Mouse (Mus musculus) stomach, embryonic 14.5 days (tissue): ENCODE measurements at regions not wholly inside any gene's neighbourhood (a gene's known extent, or its start where the extent isn't known, plus 50 kb on each side); places are given as distances from the start of the nearest gene placed in this dataset.

ENCODE experiments used
- ATAC-seq: fragments of 200-750 bp; cut with Nextera tagmentation; 2 replicates; pipeline ENCODE4 v1.8.0; 2017; ENCODE audit warnings: low read depth, moderate TSS enrichment; ENCODE audit not compliant: insufficient number of reproducible peaks, insufficient read depth, low FRiP score
- H3K27ac ChIP-seq: fragments of 300-500 bp; sonication (generic); 2 replicates; pipeline ENCODE4 v1.5.1; 2014; ENCODE audit warnings: mild to moderate bottlenecking, low read length, moderate library complexity, mixed read lengths
- H3K27me3 ChIP-seq: fragments of 300-500 bp; sonication (generic); 2 replicates; pipeline ENCODE4 v1.6.1; 2014; ENCODE audit warnings: low read length, control low read depth, mixed read lengths; ENCODE audit not compliant: control insufficient read depth, insufficient read depth
- H3K36me3 ChIP-seq: fragments of 300-500 bp; sonication (generic); 2 replicates; pipeline ENCODE4 v1.6.1; 2014; ENCODE audit warnings: mild to moderate bottlenecking, control low read depth, low read length, moderate library complexity, mixed read lengths; ENCODE audit not compliant: control insufficient read depth, insufficient read depth
- H3K4me1 ChIP-seq: fragments of 300-500 bp; sonication (generic); 2 replicates; pipeline ENCODE4 v1.6.1; 2014; ENCODE audit warnings: low read length, control low read depth, mixed read lengths; ENCODE audit not compliant: control insufficient read depth, insufficient read depth
- H3K4me2 ChIP-seq: fragments of 300-500 bp; sonication (generic); replicated peaks from 2 replicates; pipeline ENCODE4 v1.6.1; 2014; ENCODE audit warnings: low read depth, low read length, control low read depth
- H3K4me3 ChIP-seq: fragments of 300-500 bp; sonication (generic); 2 replicates; pipeline ENCODE4 v1.5.1; 2014; ENCODE audit warnings: low read depth, low read length, control low read depth
- H3K9ac ChIP-seq: fragments of 300-500 bp; sonication (generic); replicated peaks from 2 replicates; pipeline ENCODE4 v1.6.1; 2014; ENCODE audit warnings: low read depth, mild to moderate bottlenecking, control low read depth, low read length, moderate library complexity, mixed read lengths
- H3K9me3 ChIP-seq: fragments of 300-500 bp; sonication (generic); 2 replicates; pipeline ENCODE4 v1.6.1; 2016; ENCODE audit warnings: low read depth, low read length, control low read depth; ENCODE audit not compliant: control insufficient read depth
- WGBS: fragments of 180-500 bp; shearing (Covaris S2); extraction: QIAGEN DNeasy Blood & Tissue Kit; methylation state at CpG from one replicate; pipeline ENCODE4 v1.1.7; 2014; 5-methylcytosine and 5-hydroxymethylcytosine counted together

DNA sequence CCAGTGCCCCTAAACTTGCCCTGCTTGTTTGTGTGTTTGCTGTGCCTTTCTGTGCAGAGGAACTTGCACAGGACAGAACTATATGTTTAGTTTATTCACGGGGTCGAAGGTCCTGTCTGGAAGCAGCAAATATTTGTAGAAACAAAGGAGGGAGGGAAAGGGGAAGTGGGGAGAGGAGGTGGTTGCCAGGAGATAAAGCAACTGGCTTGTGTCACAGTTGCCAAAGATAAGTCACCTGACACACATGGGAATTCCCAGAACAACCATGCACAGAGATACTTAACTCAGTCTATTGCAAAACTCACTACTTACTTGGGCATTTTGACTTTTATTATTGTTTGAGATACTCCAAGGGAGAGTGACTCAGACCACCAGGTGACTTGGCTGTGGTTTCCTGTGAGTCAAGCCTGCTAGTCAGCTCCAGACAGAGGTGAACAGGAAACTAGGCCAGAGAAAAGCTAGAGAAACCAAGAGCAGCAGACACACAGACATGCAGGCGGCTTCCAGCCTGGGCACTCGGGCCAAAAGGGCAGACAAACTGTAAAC lies 152.5 kb upstream of the Ctnnb1 start:
- no peak overlapping the region for H3K4me3 ChIP-seq
- no peaks in the 10 kb centered on the region for H3K9me3 ChIP-seq
- no peak overlapping the region for H3K9ac ChIP-seq
- peaks cover 21% of the 10 kb centered on the region for H3K4me1 ChIP-seq
- WGBS: 33% methylated on average over 4 of the region's 4 CpGs
- no peaks in the 10 kb centered on the region for H3K36me3 ChIP-seq
- no peak overlapping the region for H3K4me2 ChIP-seq
- peak overlapping the region; percentile 35 for H3K27ac ChIP-seq
- ATAC-seq: peak; percentile 60
- H3K27me3 ChIP-seq: no peaks in the 10 kb centered on the region

DNA sequence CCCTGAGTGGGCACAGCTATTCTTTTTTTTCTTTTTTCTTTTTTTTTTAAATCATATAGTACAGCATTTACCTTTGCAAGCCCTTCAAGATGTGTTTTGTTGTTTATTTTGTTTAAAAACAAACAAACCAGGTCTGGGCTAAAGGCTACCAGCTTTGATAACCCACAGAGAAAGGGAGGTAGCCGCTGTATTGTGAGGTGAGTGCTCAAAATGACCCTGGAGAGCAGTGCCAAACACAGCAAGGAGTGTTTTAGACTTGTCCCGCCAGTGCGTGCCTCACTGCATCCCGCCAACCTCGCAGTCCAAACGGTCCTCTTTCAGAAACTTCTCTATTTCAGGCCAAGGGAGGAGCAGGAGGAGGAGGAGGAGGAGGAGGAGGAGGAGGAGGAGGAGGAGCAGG lies 152.0 kb upstream of the Ctnnb1 start:
- Histone ChIP-seq H3K27ac (peak overlapping the region; percentile 35; the same call in 1 of the 2 replicates), H3K4me2 (no peak overlapping the region), H3K27me3 (no peaks in the 10 kb centered on the region), H3K9ac (no peak overlapping the region), H3K9me3 (no peaks in the 10 kb centered on the region), H3K4me1 (peaks cover 16% of the 10 kb centered on the region), H3K36me3 (no peaks in the 10 kb centered on the region), H3K4me3 (no peak overlapping the region)
- WGBS: 52% methylated on average over 6 of the region's 6 CpGs
- ATAC-seq: no peak

DNA sequence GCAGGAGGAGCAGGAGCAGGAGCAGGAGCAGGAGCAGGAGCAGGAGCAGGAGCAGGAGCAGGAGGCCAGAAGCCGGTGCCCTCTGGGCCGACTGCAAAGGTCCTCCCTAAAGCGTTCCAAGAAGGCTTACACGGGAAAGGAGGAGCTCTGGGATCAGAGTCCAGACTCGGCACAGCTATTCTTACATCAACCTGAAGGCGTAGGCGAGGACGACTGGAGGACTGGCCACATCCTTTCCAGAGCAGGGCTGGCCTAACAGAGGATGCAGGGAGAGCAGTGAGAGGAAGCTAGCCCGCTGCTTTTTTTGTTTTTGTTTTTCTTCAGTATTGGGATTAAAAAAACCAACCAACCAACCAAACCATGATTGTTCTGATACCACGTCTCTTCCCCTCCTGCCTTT lies 151.5 kb upstream of the Ctnnb1 start:
- no peaks in the 10 kb centered on the region for H3K36me3 ChIP-seq
- H3K27me3 ChIP-seq: no peaks in the 10 kb centered on the region
- WGBS: 72% methylated on average over 10 of the region's 10 CpGs
- no peak for ATAC-seq
- H3K4me1 ChIP-seq: peaks cover 16% of the 10 kb centered on the region
- H3K27ac ChIP-seq: no peak overlapping the region; the same call in 1 of the 2 replicates
- no peaks in the 10 kb centered on the region for H3K9me3 ChIP-seq
- no peak overlapping the region for H3K4me3 ChIP-seq
- H3K9ac ChIP-seq: no peak overlapping the region
- no peak overlapping the region for H3K4me2 ChIP-seq

DNA sequence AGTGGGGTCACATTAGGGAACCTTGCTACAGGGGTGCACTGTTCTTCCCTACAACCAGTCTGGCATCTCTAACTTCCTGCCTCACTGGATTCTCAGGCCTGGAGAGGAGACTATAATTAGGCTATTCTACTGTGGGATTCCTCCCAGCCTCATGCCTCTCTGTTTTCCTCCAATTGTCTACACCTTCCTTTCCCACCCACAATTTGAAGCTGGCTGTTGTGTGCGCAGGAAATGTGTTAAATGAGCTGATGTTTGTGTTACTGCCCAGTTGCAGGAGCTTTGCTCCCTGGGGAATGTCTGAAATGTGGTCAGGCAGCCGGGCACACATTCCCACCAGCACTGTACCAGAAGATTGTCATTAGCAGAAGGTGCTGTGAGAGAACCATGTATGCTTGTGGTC lies 150.6 kb upstream of the Ctnnb1 start:
- H3K4me1 ChIP-seq: peaks cover 14% of the 10 kb centered on the region
- no peak overlapping the region for H3K9ac ChIP-seq
- no peaks in the 10 kb centered on the region for H3K9me3 ChIP-seq
- 41% methylated on average over 2 of the region's 2 CpGs for whole genome bisulfite sequencing
- no peaks in the 10 kb centered on the region for H3K36me3 ChIP-seq
- H3K27me3 ChIP-seq: no peaks in the 10 kb centered on the region
- H3K4me3 ChIP-seq: no peak overlapping the region
- ATAC-seq: no peak
- no peak overlapping the region for H3K4me2 ChIP-seq
- H3K27ac ChIP-seq: peak overlapping the region; percentile 27; the same call in 1 of the 2 replicates

DNA sequence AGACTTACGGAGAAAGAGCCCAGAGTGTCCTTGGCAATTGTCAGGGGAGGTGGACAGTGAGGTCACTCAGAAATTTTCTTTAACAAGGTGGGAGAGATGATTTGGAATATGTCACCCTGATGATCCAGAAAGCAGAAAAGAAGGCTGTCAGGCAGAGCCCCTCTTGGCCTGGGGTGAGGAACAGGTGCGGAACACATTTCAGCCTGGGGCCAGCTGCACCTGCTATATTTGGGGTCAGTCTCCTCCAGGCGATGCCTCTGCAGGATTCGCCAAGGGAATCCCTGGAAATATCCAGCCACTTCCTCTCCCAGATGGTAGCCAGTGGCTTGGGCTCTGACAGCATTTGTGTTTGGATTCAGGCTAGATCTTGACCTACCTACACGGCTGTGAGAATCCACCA lies 134.8 kb upstream of the Ctnnb1 start:
- ATAC-seq: no peak
- H3K9ac ChIP-seq: no peak overlapping the region
- peaks cover 4% of the 10 kb centered on the region; the same call in 1 of the 2 replicates for H3K4me1 ChIP-seq
- H3K4me2 ChIP-seq: no peak overlapping the region
- H3K27me3 ChIP-seq: no peaks in the 10 kb centered on the region
- WGBS: 78% methylated on average over 5 of the region's 5 CpGs
- H3K27ac ChIP-seq: no peak overlapping the region
- peaks cover 11% of the 10 kb centered on the region; the same call in 1 of the 2 replicates for H3K9me3 ChIP-seq
- H3K4me3 ChIP-seq: no peak overlapping the region
- no peaks in the 10 kb centered on the region for H3K36me3 ChIP-seq

DNA sequence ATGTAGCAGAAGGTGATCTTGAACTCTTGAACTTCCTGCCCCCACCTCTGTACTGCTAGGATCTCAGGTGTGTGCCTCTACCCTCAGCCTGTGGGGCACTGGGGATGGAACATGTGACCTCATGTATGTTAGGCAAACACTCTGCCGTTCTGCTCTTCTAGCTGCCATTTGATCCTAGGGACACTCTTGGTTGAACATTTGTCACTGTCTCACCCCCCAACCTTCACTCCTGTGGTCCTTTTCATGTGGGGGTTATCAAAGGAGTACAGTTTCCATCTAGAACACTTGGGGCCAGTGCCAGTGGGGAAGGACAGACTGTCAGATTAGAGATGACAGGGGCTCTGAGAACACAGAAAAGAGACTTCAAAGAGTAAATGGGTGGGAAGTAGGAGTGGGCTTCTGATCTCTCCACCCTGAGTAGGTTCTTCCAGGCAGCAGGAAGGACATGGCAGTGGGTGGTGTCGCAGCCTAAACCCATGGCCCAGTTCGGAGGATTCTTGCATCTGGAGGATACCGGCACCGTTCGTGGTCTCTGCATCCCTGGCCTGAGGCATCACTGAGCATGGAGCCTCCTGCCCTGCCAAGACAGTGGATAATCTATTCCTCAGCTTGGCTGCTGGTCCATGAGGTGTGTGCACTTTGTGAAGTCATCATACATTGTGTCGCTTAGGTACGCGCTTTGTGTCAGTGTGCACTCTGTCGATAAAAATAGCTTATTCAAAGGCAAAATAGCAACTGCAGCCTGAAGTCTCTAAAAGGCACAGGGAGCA lies 132.7 kb upstream of the Ctnnb1 start:
- no peak for ATAC-seq

DNA sequence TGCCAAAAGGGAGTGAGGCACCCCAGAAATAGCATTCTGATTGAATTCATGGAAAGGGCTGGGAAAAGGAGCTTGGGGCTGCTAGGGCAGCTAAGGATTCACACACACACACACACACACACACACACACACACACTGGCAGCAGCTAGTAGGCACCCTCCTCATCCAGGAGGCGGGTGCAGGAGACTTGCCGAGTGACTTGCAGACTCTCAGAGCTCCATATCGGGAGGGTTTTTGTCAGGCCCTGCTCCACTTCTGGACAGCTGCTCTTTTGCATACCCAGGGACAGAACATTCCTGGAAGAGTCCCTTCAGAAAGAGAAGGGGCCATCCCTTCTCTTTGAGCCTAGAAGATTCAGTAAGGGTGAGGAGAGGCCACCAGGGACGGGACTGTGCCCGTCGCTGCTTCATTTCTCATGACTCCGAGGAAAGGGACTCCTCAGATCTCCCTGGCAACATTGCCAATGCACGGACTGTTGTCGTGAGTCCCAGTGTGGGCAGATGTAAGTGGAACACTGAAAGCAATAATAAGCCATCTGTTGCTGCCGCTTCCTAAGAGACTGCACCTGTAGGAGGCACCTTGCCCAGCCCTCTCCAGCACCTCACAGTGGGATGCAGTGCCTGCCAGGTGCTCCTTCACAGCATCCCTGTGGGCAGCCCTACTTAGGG lies 130.9 kb upstream of the Ctnnb1 start:
- H3K4me2 ChIP-seq: no peak overlapping the region
- ATAC-seq: no peak
- H3K27ac ChIP-seq: no peak overlapping the region
- no peak overlapping the region for H3K4me3 ChIP-seq
- peaks cover 4% of the 10 kb centered on the region; the same call in 1 of the 2 replicates for H3K4me1 ChIP-seq
- H3K36me3 ChIP-seq: no peaks in the 10 kb centered on the region
- H3K27me3 ChIP-seq: no peaks in the 10 kb centered on the region
- WGBS: 58% methylated on average over 10 of the region's 10 CpGs
- H3K9me3 ChIP-seq: no peaks in the 10 kb centered on the region
- no peak overlapping the region for H3K9ac ChIP-seq

More for the DNA sequence above, 132.7 kb upstream of the Ctnnb1 start:
- Histone ChIP-seq H3K4me2 (no peak overlapping the region), H3K36me3 (no peaks in the 10 kb centered on the region), H3K4me1 (peaks cover 4% of the 10 kb centered on the region; the same call in 1 of the 2 replicates), H3K27me3 (no peaks in the 10 kb centered on the region), H3K9ac (no peak overlapping the region), H3K4me3 (no peak overlapping the region), H3K9me3 (peaks cover 7% of the 10 kb centered on the region; the same call in 1 of the 2 replicates), H3K27ac (no peak overlapping the region)
- 81% methylated on average over 10 of the region's 10 CpGs for WGBS

DNA sequence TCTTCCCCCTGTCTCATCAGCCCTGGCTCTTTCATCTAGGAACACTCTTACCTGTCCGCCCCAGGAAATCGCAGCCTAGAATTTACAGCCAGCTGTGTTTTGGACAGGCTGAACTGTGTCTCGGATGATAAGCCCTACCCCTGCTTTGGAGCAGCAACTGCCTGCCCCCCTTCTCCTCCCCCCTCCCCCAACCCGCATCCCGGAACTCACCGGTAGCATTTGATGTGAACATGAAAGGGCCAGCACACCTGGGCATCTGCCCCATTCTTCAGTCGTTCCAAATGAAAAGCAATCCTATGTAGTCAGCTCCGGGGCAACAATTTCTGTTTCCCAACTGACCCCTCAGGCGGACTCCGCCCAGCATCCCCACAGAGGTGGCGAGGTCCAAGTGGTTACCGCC lies 130.1 kb upstream of the Ctnnb1 start:
- ATAC-seq: no peak
- Histone ChIP-seq H3K4me3 (no peak overlapping the region), H3K27me3 (no peaks in the 10 kb centered on the region), H3K27ac (no peak overlapping the region), H3K9me3 (no peaks in the 10 kb centered on the region), H3K36me3 (no peaks in the 10 kb centered on the region), H3K4me2 (no peak overlapping the region), H3K4me1 (peaks cover 4% of the 10 kb centered on the region; the same call in 1 of the 2 replicates), H3K9ac (no peak overlapping the region)
- 19% methylated on average over 12 of the region's 12 CpGs for WGBS
